Mouse (Mus musculus): ENCODE data around the gene Tnnt1.
"Not testable (repeated sequence)": the region's sequence is repeated elsewhere in the genome, so short reads cannot be mapped to it uniquely, and the experiment has no call there.

Gene Tnnt1

GRCm38 (mm10) chr7:4516332-4517050 is at the start of gene Tnnt1:
Tnnt1 (minus strand) TSS chr7:4516382.
- DNase-seq (ENCODE audit: low spot score), result no peak

- no peak for DNase-seq (ENCODE audit: low spot score)
Observed at GRCm38 (mm10) chr7:4562660-4563059, 46.5 kb upstream of the Tnnt1 start.

- no peak for DNase-seq (ENCODE audit: low spot score)
Observed at GRCm38 (mm10) chr7:4557167-4557560, 41.0 kb upstream of the Tnnt1 start.

- DNase-seq (ENCODE audit: low spot score), result peak; percentile 76
Observed at GRCm38 (mm10) chr7:4556256-4557166, 40.3 kb upstream of the Tnnt1 start.

- DNase-seq (ENCODE audit: low spot score), result no peak
Observed at GRCm38 (mm10) chr7:4547221-4547641, 31.0 kb upstream of the Tnnt1 start, which contains the start of gene Syt5. Syt5 (minus strand) TSS chr7:4547541.

- DNase-seq (ENCODE audit: low spot score), result no peak
Observed at GRCm38 (mm10) chr7:4546591-4547131, 30.5 kb upstream of the Tnnt1 start.

GRCm38 (mm10) chr7:4546050-4546449 is 29.9 kb upstream of the Tnnt1 start:
- DNase-seq (ENCODE audit: low spot score), result no peak

GRCm38 (mm10) chr7:4542013-4542412 is 25.8 kb upstream of the Tnnt1 start:
- DNase-seq (ENCODE audit: low spot score), result no peak

- DNase-seq (ENCODE audit: low spot score), result no peak
Observed at GRCm38 (mm10) chr7:4541344-4541743, 25.2 kb upstream of the Tnnt1 start.

GRCm38 (mm10) chr7:4539019-4539418 is 22.8 kb upstream of the Tnnt1 start:
- DNase-seq (ENCODE audit: low spot score), result no peak

- no peak for DNase-seq (ENCODE audit: low spot score)
Observed at GRCm38 (mm10) chr7:4537181-4537580, 21.0 kb upstream of the Tnnt1 start.

- no peak for DNase-seq (ENCODE audit: low spot score)
Observed at GRCm38 (mm10) chr7:4536369-4536768, 20.2 kb upstream of the Tnnt1 start.

- DNase-seq (ENCODE audit: low spot score), result peak; percentile 77
Observed at GRCm38 (mm10) chr7:4532005-4532729, 16.0 kb upstream of the Tnnt1 start, which contains the start of gene Dnaaf3. Dnaaf3 (minus strand) TSS chr7:4532453.

GRCm38 (mm10) chr7:4530166-4530565 is 14.0 kb upstream of the Tnnt1 start:
- not testable (repeated sequence) for DNase-seq (ENCODE audit: low spot score)

GRCm38 (mm10) chr7:4527302-4527689 is 11.1 kb upstream of the Tnnt1 start:
- DNase-seq (ENCODE audit: low spot score), result no peak

GRCm38 (mm10) chr7:4526341-4527301 is 10.4 kb upstream of the Tnnt1 start:
- DNase-seq (ENCODE audit: low spot score), result peak; percentile 79

GRCm38 (mm10) chr7:4524212-4524922 is 8.2 kb upstream of the Tnnt1 start, which contains the start of gene Tnni3:
Tnni3 (minus strand) TSS chr7:4524229.
- DNase-seq (ENCODE audit: low spot score), result peak; percentile 39

GRCm38 (mm10) chr7:4523205-4524130 is 7.3 kb upstream of the Tnnt1 start:
- no peak for DNase-seq (ENCODE audit: low spot score)

GRCm38 (mm10) chr7:4522292-4522691 is 6.1 kb upstream of the Tnnt1 start:
- no peak for DNase-seq (ENCODE audit: low spot score)
